Mouse (Mus musculus) cerebellum, adult 2 months (tissue): ENCODE results near the gene Slc35f6.

Source experiments
- CTCF ChIP-seq: fragments of 200-500 bp; IDR thresholded peaks from 2 replicates; pipeline ENCODE4 v1.5.1; 2011; ENCODE audit warnings: low read depth, mild to moderate bottlenecking, control low read depth, low read length, moderate library complexity, borderline replicate concordance; ENCODE audit not compliant: insufficient read depth
- POLR2A ChIP-seq: fragments of 200-500 bp; IDR thresholded peaks from 2 replicates; pipeline ENCODE4 v1.6.1; 2011; ENCODE audit warnings: low read length, control low read depth, borderline replicate concordance; ENCODE audit not compliant: insufficient read depth

GRCm38 (mm10) chr5:30647396-30647795 lies 337 bp upstream of the Slc35f6 start:
- no peak for TF ChIP-seq POLR2A
- no peak for TF ChIP-seq CTCF
